Mouse (Mus musculus) myocyte (in vitro differentiated cells): ENCODE measurements around the gene Gpr65. TPM values are rescaled to one million over a fixed set of nuclear protein-coding genes. Genes with fewer than 3 reads are reported as not detected.
A peak's percentile ranks its signal among the peaks of the same experiment; 100 is the strongest.

Experiments
- H3K27me3 ChIP-seq: one replicate; pipeline ENCODE4 v1.6.1; 2011; ENCODE audit not compliant: control insufficient read depth, insufficient read depth, insufficient read length
- H3K36me3 ChIP-seq: one replicate; pipeline ENCODE4 v1.6.1; 2011; ENCODE audit not compliant: control insufficient read depth, insufficient read depth
- H3K4me2 ChIP-seq: one replicate; pipeline ENCODE4 v1.6.1; 2011; ENCODE audit warnings: low read depth, control low read depth
- H3K4me3 ChIP-seq: one replicate; pipeline ENCODE4 v1.5.1; 2011; ENCODE audit warnings: mild to moderate bottlenecking, control low read depth, moderate library complexity
- H3K79me2 ChIP-seq: one replicate; pipeline ENCODE4 v1.6.1; 2011; ENCODE audit not compliant: control insufficient read depth, insufficient read depth
- H3ac ChIP-seq: one replicate; pipeline ENCODE4 v1.6.1; 2011; ENCODE audit not compliant: control insufficient read depth, insufficient read length
- CEBPB ChIP-seq: IDR thresholded peaks from 2 replicates; pipeline ENCODE4 v1.6.1; 2011; ENCODE audit warnings: mild to moderate bottlenecking, moderate library complexity; ENCODE audit not compliant: poor library complexity, insufficient read depth, severe bottlenecking
- E2F4 ChIP-seq: IDR thresholded peaks from one replicate; pipeline ENCODE4 v1.6.1; 2011; ENCODE audit warnings: mild to moderate bottlenecking, control low read depth, moderate library complexity; ENCODE audit not compliant: insufficient read depth
- MAX ChIP-seq: IDR thresholded peaks from one replicate; pipeline ENCODE4 v1.6.1; 2011; ENCODE audit warnings: low read depth, mild to moderate bottlenecking, control low read depth
- MYOD1 ChIP-seq, 3 experiments: IDR thresholded peaks; one replicate each; pipeline ENCODE4 v1.6.1; 2011; ENCODE audit warnings: control low read depth in 2 of 3, low read depth in 2 of 3, mild to moderate bottlenecking in 2 of 3, moderate library complexity in 1 of 3; ENCODE audit not compliant: insufficient read length in 2 of 3, control insufficient read depth in 1 of 3
- MYOG ChIP-seq, 3 experiments: IDR thresholded peaks; one replicate each; pipeline ENCODE4 v1.6.1; 2011; ENCODE audit warnings: control low read depth in 2 of 3, low read depth in 2 of 3, mild to moderate bottlenecking in 2 of 3; ENCODE audit not compliant: insufficient read length in 2 of 3, control insufficient read depth in 1 of 3, insufficient read depth in 1 of 3
- POLR2A ChIP-seq: IDR thresholded peaks from one replicate; pipeline ENCODE4 v1.6.1; 2011; ENCODE audit warnings: low read depth, mild to moderate bottlenecking, control low read depth, moderate library complexity; ENCODE audit not compliant: insufficient read length
- POLR2AphosphoS2 ChIP-seq: IDR thresholded peaks from one replicate; pipeline ENCODE4 v1.6.1; 2011; ENCODE audit warnings: low read depth, control low read depth; ENCODE audit not compliant: insufficient read length
- REST ChIP-seq: IDR thresholded peaks from one replicate; pipeline ENCODE4 v1.6.1; 2011; ENCODE audit warnings: mild to moderate bottlenecking, control low read depth, moderate library complexity; ENCODE audit not compliant: insufficient read depth, insufficient read length
- SRF ChIP-seq: IDR thresholded peaks from one replicate; pipeline ENCODE4 v1.6.1; 2011; ENCODE audit warnings: low read depth; ENCODE audit not compliant: control insufficient read depth, insufficient read length
- TCF12 ChIP-seq: IDR thresholded peaks from one replicate; pipeline ENCODE4 v1.6.1; 2011; ENCODE audit warnings: mild to moderate bottlenecking, control low read depth; ENCODE audit not compliant: poor library complexity, insufficient read depth, severe bottlenecking
- TCF3 ChIP-seq: IDR thresholded peaks from one replicate; pipeline ENCODE4 v1.6.1; 2011; ENCODE audit warnings: low read depth, control low read depth; ENCODE audit not compliant: insufficient read length
- USF1 ChIP-seq: IDR thresholded peaks from one replicate; pipeline ENCODE4 v1.6.1; 2011; ENCODE audit warnings: low read depth, mild to moderate bottlenecking, control low read depth, moderate library complexity
- polyA plus RNA-seq: library from polyadenylated mRNA; unstranded; fragments of >200 nt; fragmentation: generic; extraction: Trizol; gene quantifications from one replicate; pipeline ENCODE4 v1.2.1, GENCODE M21; 2012; ENCODE audit warnings: missing spikeins

Gene Gpr65
- polyA plus RNA-seq, 1 experiment = not detected

- H3K4me3 ChIP-seq = peak overlapping the region; percentile 49
- TF ChIP-seq USF1 (no peak), MYOD1 (IDR thresholded peaks at IDR 0.05; ENCODE audit: control insufficient read depth in 1 of 3, insufficient read length in 2 of 3, low read depth in 2 of 3) (no peak), REST (no peak), E2F4 (no peak), SRF (no peak), TCF3 (no peak), MAX (no peak), POLR2AphosphoS2 (no peak), TCF12 (no peak), CEBPB (no peak), MYOG (IDR thresholded peaks at IDR 0.05; ENCODE audit: control insufficient read depth in 1 of 3, insufficient read depth in 1 of 3, insufficient read length in 2 of 3, low read depth in 2 of 3) (no peak), POLR2A (no peak)
- no peaks in the 10 kb centered on the region for H3K36me3 ChIP-seq
- peak overlapping the region; percentile 85 for H3ac ChIP-seq
- no peaks in the 10 kb centered on the region for H3K79me2 ChIP-seq
- no peaks in the 10 kb centered on the region for H3K27me3 ChIP-seq
- peak overlapping the region; percentile 81 for H3K4me2 ChIP-seq
Observed at GRCm38 (mm10) chr12:98258371-98258844, 10.0 kb upstream of the Gpr65 start.

GRCm38 (mm10) chr12:98258845-98259517, 9.5 kb upstream of the Gpr65 start, which contains the start of gene Galc:
TSS of gene Galc (minus strand) at chr12:98259459.
- TF ChIP-seq MYOG (IDR thresholded peaks at IDR 0.05; ENCODE audit: control insufficient read depth in 1 of 3, insufficient read depth in 1 of 3, insufficient read length in 2 of 3, low read depth in 2 of 3) (peak in 1 of 3 experiments; percentile 5), POLR2AphosphoS2 (no peak), CEBPB (no peak), TCF12 (no peak), MAX (no peak), POLR2A (peak; percentile 68), REST (no peak)

GRCm38 (mm10) chr12:98259518-98259852, 8.9 kb upstream of the Gpr65 start:
- no peak for TF ChIP-seq CEBPB
- TF ChIP-seq POLR2A = no peak
- no peak for TF ChIP-seq E2F4
- TF ChIP-seq MYOD1 (IDR thresholded peaks at IDR 0.05; ENCODE audit: control insufficient read depth in 1 of 3, insufficient read length in 2 of 3, low read depth in 2 of 3) = no peak
- no peak for TF ChIP-seq USF1
- TF ChIP-seq SRF = no peak
- no peak for TF ChIP-seq MYOG (IDR thresholded peaks at IDR 0.05; ENCODE audit: control insufficient read depth in 1 of 3, insufficient read depth in 1 of 3, insufficient read length in 2 of 3, low read depth in 2 of 3)
- no peak for TF ChIP-seq REST
- TF ChIP-seq TCF3 = no peak
- TF ChIP-seq MAX = no peak
- no peak for TF ChIP-seq TCF12
- no peak for TF ChIP-seq POLR2AphosphoS2
- Histone ChIP-seq H3K36me3 (no peaks in the 10 kb centered on the region), H3ac (peak overlapping the region; percentile 85)

More at GRCm38 (mm10) chr12:98258845-98259517, 9.5 kb upstream of the Gpr65 start, which contains the start of gene Galc:
- Histone ChIP-seq H3ac (peak within 1 kb of the TSS; percentile 85), H3K36me3 (no peaks in the 10 kb centered on the region), H3K27me3 (no peaks in the 10 kb centered on the region), H3K4me2 (peak within 1 kb of the TSS; percentile 81), H3K79me2 (no peaks in the 10 kb centered on the region), H3K4me3 (peak within 1 kb of the TSS; percentile 49)

GRCm38 (mm10) chr12:98265697-98266096, 2.7 kb upstream of the Gpr65 start:
- TF ChIP-seq REST (no peak), SRF (no peak), CEBPB (no peak), MAX (no peak), MYOD1 (IDR thresholded peaks at IDR 0.05; ENCODE audit: control insufficient read depth in 1 of 3, insufficient read length in 2 of 3, low read depth in 2 of 3) (no peak), TCF12 (no peak), POLR2A (no peak), USF1 (no peak), TCF3 (no peak), POLR2AphosphoS2 (no peak), MYOG (IDR thresholded peaks at IDR 0.05; ENCODE audit: control insufficient read depth in 1 of 3, insufficient read depth in 1 of 3, insufficient read length in 2 of 3, low read depth in 2 of 3) (no peak), E2F4 (no peak)
- Histone ChIP-seq H3ac (no peak overlapping the region), H3K4me3 (no peak overlapping the region), H3K4me2 (no peak overlapping the region), H3K79me2 (no peaks in the 10 kb centered on the region), H3K27me3 (no peaks in the 10 kb centered on the region), H3K36me3 (no peaks in the 10 kb centered on the region)

More at GRCm38 (mm10) chr12:98259518-98259852, 8.9 kb upstream of the Gpr65 start:
- Histone ChIP-seq H3K4me2 (peak overlapping the region; percentile 68), H3K79me2 (no peaks in the 10 kb centered on the region), H3K27me3 (no peaks in the 10 kb centered on the region), H3K4me3 (peak overlapping the region; percentile 49)
